Mouse (Mus musculus): ENCODE data around the gene Adgrf2. TPM values are rescaled to one million over a fixed set of nuclear protein-coding genes. Genes with fewer than 3 reads are reported as not detected.
A peak's percentile ranks its signal among the peaks of the same experiment; 100 is the strongest.

Gene Adgrf2
- polyA plus RNA-seq, 1 experiment from 2014 or later: 0.85 TPM

GRCm38 (mm10) chr17:42710717-42711116, 31.3 kb downstream of the Adgrf2 start:
- H3K4me3 ChIP-seq (replicated peaks): no peak overlapping the region
- no peaks in the 10 kb centered on the region for H3K27me3 ChIP-seq (replicated peaks)
- H3K9me3 ChIP-seq: no peaks in the 10 kb centered on the region
- no peak overlapping the region for H3K4me2 ChIP-seq
- H3K4me1 ChIP-seq: no peaks in the 10 kb centered on the region
- ATAC-seq (ENCODE audit: insufficient read depth, low FRiP score, low read depth): no peak
- H3K9ac ChIP-seq: no peak overlapping the region
- 88% methylated on average over 7 of the region's 7 CpGs for WGBS
- H3K27ac ChIP-seq: no peak overlapping the region
- H3K36me3 ChIP-seq: no peaks in the 10 kb centered on the region

GRCm38 (mm10) chr17:42705611-42706010, 36.4 kb downstream of the Adgrf2 start:
- H3K9ac ChIP-seq: no peak overlapping the region
- H3K9me3 ChIP-seq: no peaks in the 10 kb centered on the region
- H3K4me3 ChIP-seq (replicated peaks): no peak overlapping the region
- no peaks in the 10 kb centered on the region for H3K36me3 ChIP-seq
- ATAC-seq (ENCODE audit: insufficient read depth, low FRiP score, low read depth): no peak
- no peak overlapping the region for H3K27ac ChIP-seq
- no peak overlapping the region for H3K4me2 ChIP-seq
- no peaks in the 10 kb centered on the region for H3K4me1 ChIP-seq
- 79% methylated on average over 4 of the region's 4 CpGs for WGBS
- no peaks in the 10 kb centered on the region for H3K27me3 ChIP-seq (replicated peaks)

GRCm38 (mm10) chr17:42702198-42702597, 39.8 kb downstream of the Adgrf2 start:
- no peaks in the 10 kb centered on the region for H3K27me3 ChIP-seq (replicated peaks)
- no peaks in the 10 kb centered on the region for H3K36me3 ChIP-seq
- H3K9me3 ChIP-seq: no peaks in the 10 kb centered on the region
- H3K4me2 ChIP-seq: no peak overlapping the region
- no peak overlapping the region for H3K4me3 ChIP-seq (replicated peaks)
- no peak overlapping the region for H3K9ac ChIP-seq
- no peak overlapping the region for H3K27ac ChIP-seq
- ATAC-seq (ENCODE audit: insufficient read depth, low FRiP score, low read depth): no peak
- no peaks in the 10 kb centered on the region for H3K4me1 ChIP-seq
- WGBS: 86% methylated on average over 9 of the region's 9 CpGs

GRCm38 (mm10) chr17:42694730-42695129, 47.2 kb downstream of the Adgrf2 start:
- H3K36me3 ChIP-seq: no peaks in the 10 kb centered on the region
- no peak for ATAC-seq (ENCODE audit: insufficient read depth, low FRiP score, low read depth)
- H3K9me3 ChIP-seq: no peaks in the 10 kb centered on the region
- H3K27ac ChIP-seq: no peak overlapping the region
- H3K9ac ChIP-seq: no peak overlapping the region
- H3K4me1 ChIP-seq: no peaks in the 10 kb centered on the region
- WGBS: 84% methylated on average over 4 of the region's 4 CpGs
- no peak overlapping the region for H3K4me3 ChIP-seq (replicated peaks)
- no peaks in the 10 kb centered on the region for H3K27me3 ChIP-seq (replicated peaks)
- H3K4me2 ChIP-seq: no peak overlapping the region

- no peak for ATAC-seq (ENCODE audit: insufficient read depth, low FRiP score, low read depth)
- H3K9me3 ChIP-seq: no peaks in the 10 kb centered on the region
- H3K36me3 ChIP-seq: no peaks in the 10 kb centered on the region
- no peak within 1 kb of the TSS for H3K27ac ChIP-seq
- H3K4me3 ChIP-seq (replicated peaks): no peak within 1 kb of the TSS
- no peaks in the 10 kb centered on the region for H3K27me3 ChIP-seq (replicated peaks)
- 78% methylated on average over 10 of the region's 10 CpGs for WGBS
- no peaks in the 10 kb centered on the region for H3K4me1 ChIP-seq
- H3K9ac ChIP-seq: no peak within 1 kb of the TSS
- no peak within 1 kb of the TSS for H3K4me2 ChIP-seq
Measured at GRCm38 (mm10) chr17:42692136-42692535, 49.8 kb downstream of the Adgrf2 start, which contains the start of gene Adgrf4. TSS of gene Adgrf4 (minus strand) at chr17:42692284.

GRCm38 (mm10) chr17:42690531-42690930, 51.4 kb downstream of the Adgrf2 start:
- Histone ChIP-seq H3K27ac (0 out of 2 replicates have a peak overlapping the region, but pooled peaks have one; percentile 19), H3K27me3 (replicated peaks) (no peaks in the 10 kb centered on the region), H3K36me3 (no peaks in the 10 kb centered on the region), H3K9ac (no peak overlapping the region), H3K4me1 (no peaks in the 10 kb centered on the region), H3K4me2 (no peak overlapping the region), H3K9me3 (no peaks in the 10 kb centered on the region), H3K4me3 (replicated peaks) (no peak overlapping the region)
- no peak for ATAC-seq (ENCODE audit: insufficient read depth, low FRiP score, low read depth)
- 83% methylated on average over 8 of the region's 8 CpGs for WGBS

Other genes with a start within 250 kb of the Adgrf2 start
- not detected in 2 replicates for gene Opn5, start 130.8 kb downstream of the Adgrf2 start, polyA plus RNA-seq (2015; fragmentation: Nextera tagmentation; extraction: Ambion mirVana)
- gene Adgrf4, start 49.9 kb downstream of the Adgrf2 start, polyA plus RNA-seq (2015; fragmentation: Nextera tagmentation; extraction: Ambion mirVana): 0.76 and 1.8 TPM in 2 replicates
- 37.4 and 45.7 TPM in 2 replicates for gene Cd2ap, start 134.5 kb upstream of the Adgrf2 start, polyA plus RNA-seq (2015; fragmentation: Nextera tagmentation; extraction: Ambion mirVana)

Measured in stomach, embryonic 15.5 days (tissue).